Mouse (Mus musculus): ENCODE measurements around the gene Slc4a3. TPM values are rescaled to one million over a fixed set of nuclear protein-coding genes. Genes with fewer than 3 reads are reported as not detected.

Slc4a3 gene
- polyA plus RNA-seq, 1 experiment, result 1.9 TPM

DNA sequence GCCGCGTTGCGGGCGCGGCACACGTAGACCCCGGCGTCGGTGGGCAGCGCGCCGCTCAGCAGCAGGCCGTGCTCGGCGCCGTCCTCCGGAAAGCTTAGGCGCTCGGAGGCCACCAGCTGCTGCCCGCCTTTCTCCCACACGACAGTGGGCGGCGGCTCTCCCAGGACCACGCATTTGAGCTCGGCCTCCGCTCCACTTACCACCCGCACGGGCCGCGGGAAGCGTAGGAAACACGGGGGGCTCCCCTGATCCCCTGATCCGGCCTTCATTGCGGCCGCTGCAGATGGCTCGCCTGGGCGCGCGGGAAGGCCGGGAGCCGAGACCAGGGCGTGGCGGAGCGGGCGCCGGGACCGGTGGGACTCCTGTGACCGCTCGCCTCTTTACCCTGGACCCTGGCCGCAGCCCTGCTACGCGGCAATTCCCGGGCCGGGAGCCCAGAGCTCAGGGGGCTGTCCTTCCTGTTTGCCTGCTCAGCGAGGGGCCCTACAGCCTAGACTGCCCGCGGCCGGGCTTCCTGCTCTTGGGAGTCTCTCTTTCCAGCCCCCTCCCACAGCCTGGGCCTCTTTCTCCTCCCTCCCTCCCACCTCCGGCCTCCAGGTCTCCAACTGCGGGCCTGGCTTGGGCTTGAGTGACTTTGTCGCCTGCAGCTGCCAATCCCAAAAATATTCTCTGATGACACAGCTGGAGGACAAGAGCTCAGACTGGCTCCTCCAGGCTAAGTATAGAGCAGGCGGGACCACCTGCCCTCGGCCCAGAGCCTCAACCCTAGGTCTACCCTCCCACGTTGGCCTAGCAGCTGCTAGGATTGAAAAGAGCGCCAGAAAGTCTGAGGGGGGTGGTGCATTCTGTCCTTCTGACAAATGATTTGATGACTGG is 39.9 kb upstream of the Slc4a3 start, which contains the start of gene Obsl1:
Obsl1 (minus strand) TSS at position 497 of the 876 bp plus-strand sequence.
- Histone ChIP-seq H3K4me3 (replicated peaks) (peak within 1 kb of the TSS; percentile 93), H3K36me3 (replicated peaks; ENCODE audit: low read length) (peaks cover 12% of the 10 kb centered on the region), H3K27me3 (replicated peaks) (peaks cover 86% of the 10 kb centered on the region), H3K9me3 (no peaks in the 10 kb centered on the region), H3K4me1 (peaks cover 18% of the 10 kb centered on the region)
- TF ChIP-seq FLI1 (IDR thresholded peaks at IDR 0.05; ENCODE audit: low read length) (no peak), GATA1 (IDR thresholded peaks at IDR 0.05; ENCODE audit: borderline replicate concordance, low read length) (no peak)

- TF ChIP-seq FLI1 (IDR thresholded peaks at IDR 0.05; ENCODE audit: low read length), result no peak
- TF ChIP-seq GATA1 (IDR thresholded peaks at IDR 0.05; ENCODE audit: borderline replicate concordance, low read length), result no peak
- Histone ChIP-seq H3K9me3 (no peaks in the 10 kb centered on the region), H3K4me1 (peaks cover 18% of the 10 kb centered on the region), H3K36me3 (replicated peaks; ENCODE audit: low read length) (peaks cover 4% of the 10 kb centered on the region), H3K4me3 (replicated peaks) (peak within 1 kb of the TSS; percentile 93), H3K27me3 (replicated peaks) (peaks cover 88% of the 10 kb centered on the region)
Measured at GRCm38 (mm10) chr1:75507006-75507405, 39.1 kb upstream of the Slc4a3 start, which contains the start of gene Inha. Gene Inha, plus strand, starts transcription at chr1:75507077.

DNA sequence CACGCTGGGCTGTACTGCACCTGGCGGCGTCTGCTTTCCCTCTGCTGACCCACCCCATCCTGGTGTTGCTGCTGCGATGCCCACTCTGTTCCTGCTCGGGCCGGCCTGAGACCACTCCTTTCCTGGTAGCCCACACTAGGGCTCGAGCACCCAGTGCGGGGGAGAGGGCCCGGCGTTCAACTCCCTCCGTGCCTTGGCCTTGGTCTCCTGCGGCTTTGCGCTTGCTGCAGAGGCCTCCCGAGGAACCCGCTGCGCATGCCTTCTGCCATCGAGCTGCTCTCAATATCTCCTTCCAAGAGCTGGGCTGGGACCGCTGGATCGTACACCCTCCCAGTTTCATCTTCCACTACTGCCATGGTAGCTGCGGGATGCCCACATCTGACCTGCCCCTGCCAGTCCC is 36.5 kb upstream of the Slc4a3 start:
- Histone ChIP-seq H3K36me3 (replicated peaks; ENCODE audit: low read length) (no peaks in the 10 kb centered on the region), H3K27me3 (replicated peaks) (peaks cover 75% of the 10 kb centered on the region), H3K4me3 (replicated peaks) (no peak overlapping the region), H3K4me1 (peaks cover 18% of the 10 kb centered on the region), H3K9me3 (no peaks in the 10 kb centered on the region)
- TF ChIP-seq GATA1 (IDR thresholded peaks at IDR 0.05; ENCODE audit: borderline replicate concordance, low read length) (no peak), FLI1 (IDR thresholded peaks at IDR 0.05; ENCODE audit: low read length) (no peak)

DNA sequence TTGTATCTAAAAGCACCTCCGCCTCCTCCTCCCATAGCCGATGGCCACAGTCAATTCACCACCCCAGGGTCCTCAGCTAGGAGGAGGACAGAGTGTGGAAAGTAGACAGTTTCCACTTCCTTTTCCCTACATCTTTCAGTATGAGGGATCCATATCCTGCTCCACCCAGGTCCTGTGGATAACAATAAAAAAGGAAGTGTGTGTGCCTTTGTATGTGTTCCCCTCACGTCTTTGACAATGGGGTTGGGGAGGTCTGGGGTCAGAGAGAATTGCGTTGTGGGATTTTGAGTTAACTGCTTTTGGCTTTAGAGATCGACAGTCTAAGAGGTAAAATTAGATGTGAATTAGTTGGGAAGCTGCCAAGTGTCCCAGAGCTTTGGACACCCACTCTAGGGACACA is 35.9 kb upstream of the Slc4a3 start:
- Histone ChIP-seq H3K36me3 (replicated peaks; ENCODE audit: low read length) (no peaks in the 10 kb centered on the region), H3K27me3 (replicated peaks) (peaks cover 69% of the 10 kb centered on the region), H3K9me3 (no peaks in the 10 kb centered on the region), H3K4me3 (replicated peaks) (no peak overlapping the region), H3K4me1 (peaks cover 17% of the 10 kb centered on the region)
- TF ChIP-seq FLI1 (IDR thresholded peaks at IDR 0.05; ENCODE audit: low read length) (no peak), GATA1 (IDR thresholded peaks at IDR 0.05; ENCODE audit: borderline replicate concordance, low read length) (no peak)

- Histone ChIP-seq H3K4me1 (peaks cover 6% of the 10 kb centered on the region), H3K4me3 (replicated peaks) (no peak overlapping the region), H3K36me3 (replicated peaks; ENCODE audit: low read length) (no peaks in the 10 kb centered on the region), H3K9me3 (no peaks in the 10 kb centered on the region), H3K27me3 (replicated peaks) (peaks cover 56% of the 10 kb centered on the region)
- TF ChIP-seq GATA1 (IDR thresholded peaks at IDR 0.05; ENCODE audit: borderline replicate concordance, low read length) (no peak), FLI1 (IDR thresholded peaks at IDR 0.05; ENCODE audit: low read length) (no peak)
Measured at GRCm38 (mm10) chr1:75511437-75512210, 34.4 kb upstream of the Slc4a3 start.

DNA sequence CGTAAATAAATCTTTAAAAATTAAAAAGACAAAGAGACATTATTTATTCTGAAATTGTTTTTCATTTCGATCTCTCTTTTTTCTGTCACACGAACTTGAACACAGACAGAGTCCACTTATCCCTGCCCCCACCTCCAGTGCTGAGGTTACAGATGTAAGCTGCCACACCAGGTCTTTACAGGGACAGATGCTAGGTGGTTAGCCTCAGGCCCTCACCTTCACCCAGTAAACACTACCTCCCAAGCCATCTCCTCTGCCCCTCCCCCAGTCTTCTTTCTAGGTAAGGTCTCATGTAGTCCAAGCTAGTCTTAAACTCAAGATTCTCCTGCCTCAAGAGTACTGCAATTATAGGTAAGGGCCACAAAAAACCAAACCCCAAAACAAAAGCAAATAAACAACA is 33.5 kb upstream of the Slc4a3 start:
- no peak for TF ChIP-seq GATA1 (IDR thresholded peaks at IDR 0.05; ENCODE audit: borderline replicate concordance, low read length)
- TF ChIP-seq FLI1 (IDR thresholded peaks at IDR 0.05; ENCODE audit: low read length), result no peak
- Histone ChIP-seq H3K4me1 (peaks cover 9% of the 10 kb centered on the region), H3K36me3 (replicated peaks; ENCODE audit: low read length) (no peaks in the 10 kb centered on the region), H3K9me3 (no peaks in the 10 kb centered on the region), H3K27me3 (replicated peaks) (peaks cover 50% of the 10 kb centered on the region), H3K4me3 (replicated peaks) (no peak overlapping the region)

DNA sequence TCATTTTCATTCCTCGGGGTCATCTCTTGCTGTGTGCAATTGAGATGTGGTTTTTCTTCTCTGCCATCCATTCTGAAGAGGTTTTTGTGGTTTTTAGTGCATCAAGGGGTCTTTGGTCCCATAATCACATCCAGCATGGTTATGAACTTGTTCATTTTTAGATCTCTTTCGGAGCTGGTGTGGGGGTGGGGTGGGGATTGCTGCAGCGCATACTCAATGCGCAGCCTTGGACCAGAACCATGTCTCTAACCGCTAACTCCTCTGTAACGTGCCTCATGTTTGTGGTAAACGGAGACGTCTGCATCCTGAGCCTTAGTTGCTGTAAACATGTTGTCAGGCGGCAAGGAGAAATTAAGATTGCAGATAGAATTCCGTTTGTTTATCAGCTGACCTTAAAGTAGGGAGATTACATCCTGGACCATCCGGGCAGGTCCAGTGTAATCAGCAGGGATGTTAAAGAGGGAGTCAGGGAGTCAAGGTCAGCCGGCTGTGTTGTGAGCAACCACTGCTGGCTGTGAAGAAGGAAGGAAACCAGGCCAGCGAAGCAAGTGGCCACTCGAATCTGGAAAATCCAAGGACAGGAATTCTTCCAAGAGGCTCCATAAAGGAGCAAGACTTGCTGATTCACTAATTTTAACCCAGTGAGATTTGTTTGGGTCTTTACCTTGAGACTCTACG is 29.2 kb upstream of the Slc4a3 start:
- H3K9me3 ChIP-seq, result no peaks in the 10 kb centered on the region
- H3K36me3 ChIP-seq (replicated peaks; ENCODE audit: low read length), result no peaks in the 10 kb centered on the region
- no peak overlapping the region for H3K4me3 ChIP-seq (replicated peaks)
- TF ChIP-seq FLI1 (IDR thresholded peaks at IDR 0.05; ENCODE audit: low read length) (no peak), GATA1 (IDR thresholded peaks at IDR 0.05; ENCODE audit: borderline replicate concordance, low read length) (no peak)
- peaks cover 12% of the 10 kb centered on the region for H3K4me1 ChIP-seq
- peaks cover 12% of the 10 kb centered on the region for H3K27me3 ChIP-seq (replicated peaks)

DNA sequence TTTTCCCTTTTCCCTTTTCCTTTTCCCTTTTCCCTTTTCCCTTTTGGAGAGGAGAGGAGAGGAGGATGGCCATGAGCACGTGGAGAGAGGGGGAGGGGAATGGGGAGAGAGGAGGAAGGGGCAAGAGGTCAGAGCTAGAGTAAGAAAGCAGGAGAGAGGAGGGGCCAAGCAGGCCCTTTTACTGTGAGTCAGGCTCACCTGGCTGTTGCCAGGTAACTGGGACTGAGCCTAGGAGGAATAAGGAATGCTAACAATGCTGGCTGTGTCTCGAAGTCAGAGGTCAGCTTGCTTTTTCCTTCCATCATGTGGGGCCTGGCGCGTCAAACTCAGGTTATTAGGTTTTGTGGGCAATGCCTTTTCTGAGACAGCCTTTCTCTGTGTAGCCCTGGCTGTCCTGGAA is 28.1 kb upstream of the Slc4a3 start:
- Histone ChIP-seq H3K27me3 (replicated peaks) (peaks cover 7% of the 10 kb centered on the region), H3K36me3 (replicated peaks; ENCODE audit: low read length) (no peaks in the 10 kb centered on the region), H3K9me3 (no peaks in the 10 kb centered on the region), H3K4me1 (peaks cover 19% of the 10 kb centered on the region), H3K4me3 (replicated peaks) (no peak overlapping the region)
- no peak for TF ChIP-seq GATA1 (IDR thresholded peaks at IDR 0.05; ENCODE audit: borderline replicate concordance, low read length)
- TF ChIP-seq FLI1 (IDR thresholded peaks at IDR 0.05; ENCODE audit: low read length), result no peak

DNA sequence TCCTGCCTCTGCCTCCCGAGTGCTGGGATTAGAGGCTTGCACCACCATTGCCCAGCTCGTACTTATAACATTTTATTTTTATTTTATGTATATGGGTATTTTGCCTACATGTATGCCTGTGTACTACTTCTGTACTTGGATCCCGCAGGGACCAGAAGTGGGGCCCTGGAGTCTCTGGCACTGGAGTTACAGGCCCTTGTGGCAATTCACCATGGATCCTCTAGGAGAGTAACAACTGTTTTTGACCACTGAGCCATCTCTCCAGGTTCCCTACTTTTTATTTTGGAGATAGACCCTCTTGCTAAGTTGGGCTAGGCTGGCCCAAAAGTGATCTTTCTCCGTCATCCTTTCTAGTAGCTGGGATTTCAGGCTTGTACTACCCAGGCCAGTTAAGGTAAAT is 27.6 kb upstream of the Slc4a3 start:
- TF ChIP-seq GATA1 (IDR thresholded peaks at IDR 0.05; ENCODE audit: borderline replicate concordance, low read length), result no peak
- TF ChIP-seq FLI1 (IDR thresholded peaks at IDR 0.05; ENCODE audit: low read length), result no peak
- no peaks in the 10 kb centered on the region for H3K36me3 ChIP-seq (replicated peaks; ENCODE audit: low read length)
- H3K4me1 ChIP-seq, result peaks cover 19% of the 10 kb centered on the region
- H3K4me3 ChIP-seq (replicated peaks), result no peak overlapping the region
- H3K27me3 ChIP-seq (replicated peaks), result peaks cover 4% of the 10 kb centered on the region
- H3K9me3 ChIP-seq, result no peaks in the 10 kb centered on the region
